Mouse (Mus musculus): ENCODE data around the gene Cphx2. TPM values are rescaled to one million over a fixed set of nuclear protein-coding genes. Genes with fewer than 3 reads are reported as not detected.
"Not testable (repeated sequence)": the region's sequence is repeated elsewhere in the genome, so short reads cannot be mapped to it uniquely, and the experiment has no call there.

Gene Cphx2
- not detected in 2 replicates for polyA plus RNA-seq (2012; rRNA removed)

- DNase-seq (ENCODE audit: low read depth), result not testable (repeated sequence)
These were observed at the start of gene Cphx2 for GRCm38 (mm10) chr14:26081216-26081615. Gene Cphx2, plus strand, starts transcription at chr14:26081516.

GRCm38 (mm10) chr14:26034364-26034763 is 47.0 kb upstream of the Cphx2 start:
- not testable (repeated sequence) for DNase-seq (ENCODE audit: low read depth)

GRCm38 (mm10) chr14:26035439-26035838 is 45.9 kb upstream of the Cphx2 start:
- DNase-seq (ENCODE audit: low read depth), result not testable (repeated sequence)

GRCm38 (mm10) chr14:26042611-26043010 is 38.7 kb upstream of the Cphx2 start, which contains the start of gene Gm9780:
Gene Gm9780, minus strand, starts transcription at chr14:26042711.
- DNase-seq (ENCODE audit: low read depth), result not testable (repeated sequence)

- DNase-seq (ENCODE audit: low read depth), result not testable (repeated sequence)
These were observed 36.3 kb upstream of the Cphx2 start for GRCm38 (mm10) chr14:26045007-26045406.

GRCm38 (mm10) chr14:26047026-26047425 is 34.3 kb upstream of the Cphx2 start:
- not testable (repeated sequence) for DNase-seq (ENCODE audit: low read depth)

- DNase-seq (ENCODE audit: low read depth), result not testable (repeated sequence)
These were observed 32.5 kb upstream of the Cphx2 start for GRCm38 (mm10) chr14:26048767-26049166.

- DNase-seq (ENCODE audit: low read depth), result not testable (repeated sequence)
These were observed 23.1 kb upstream of the Cphx2 start for GRCm38 (mm10) chr14:26058184-26058583.

GRCm38 (mm10) chr14:26059362-26059761 is 22.0 kb upstream of the Cphx2 start:
- DNase-seq (ENCODE audit: low read depth), result not testable (repeated sequence)

GRCm38 (mm10) chr14:26066574-26067324 is 14.6 kb upstream of the Cphx2 start:
- DNase-seq (ENCODE audit: low read depth), result not testable (repeated sequence)

GRCm38 (mm10) chr14:26067325-26067633 is 14.0 kb upstream of the Cphx2 start, which contains the start of gene Tmem254c:
Gene Tmem254c, minus strand, starts transcription at chr14:26067355.
- DNase-seq (ENCODE audit: low read depth), result not testable (repeated sequence)

- not testable (repeated sequence) for DNase-seq (ENCODE audit: low read depth)
These were observed 4.5 kb upstream of the Cphx2 start for GRCm38 (mm10) chr14:26076620-26077390.

- not testable (repeated sequence) for DNase-seq (ENCODE audit: low read depth)
These were observed 681 bp downstream of the Cphx2 start, which contains the start of gene Cphx3 for GRCm38 (mm10) chr14:26081997-26082396. Gene Cphx3, plus strand, starts transcription at chr14:26082297.

- DNase-seq (ENCODE audit: low read depth), result not testable (repeated sequence)
These were observed 16.3 kb downstream of the Cphx2 start for GRCm38 (mm10) chr14:26097622-26098021.

GRCm38 (mm10) chr14:26118150-26118549 is 36.8 kb downstream of the Cphx2 start, which contains the start of gene Duxbl2:
Gene Duxbl2, plus strand, starts transcription at chr14:26118349.
- not testable (repeated sequence) for DNase-seq (ENCODE audit: low read depth)

GRCm38 (mm10) chr14:26118550-26119000 is 37.3 kb downstream of the Cphx2 start:
- DNase-seq (ENCODE audit: low read depth), result not testable (repeated sequence)

GRCm38 (mm10) chr14:26119095-26119494 is 37.8 kb downstream of the Cphx2 start:
- not testable (repeated sequence) for DNase-seq (ENCODE audit: low read depth)

Other genes starting within 250 kb of the Cphx2 start
- 53.0 and 58.4 TPM in 2 replicates for gene Anxa11, start 239.4 kb upstream of the Cphx2 start, polyA plus RNA-seq (2012; rRNA removed)
- 3.8 and 4.4 TPM in 2 replicates for gene Plac9a, start 178.4 kb upstream of the Cphx2 start, polyA plus RNA-seq (2012; rRNA removed)
- 7.9 and 13.5 TPM in 2 replicates for gene Tmem254a, start 153.8 kb upstream of the Cphx2 start, polyA plus RNA-seq (2012; rRNA removed)
- not detected in 2 replicates for gene Cphx1, start 143.2 kb upstream of the Cphx2 start, polyA plus RNA-seq (2012; rRNA removed)
- gene Duxbl1, start 102.9 kb upstream of the Cphx2 start, polyA plus RNA-seq (2012; rRNA removed), result 0.16 and 0.41 TPM in 2 replicates
- 318 and 347 TPM in 2 replicates for gene Gm9780, start 38.8 kb upstream of the Cphx2 start, polyA plus RNA-seq (2012; rRNA removed)
- gene Tmem254c, start 14.2 kb upstream of the Cphx2 start, polyA plus RNA-seq (2012; rRNA removed), result 101 and 111 TPM in 2 replicates
- 0.11 TPM in 1 of 2 replicates, not detected in the other for gene Cphx3, start 781 bp downstream of the Cphx2 start, polyA plus RNA-seq (2012; rRNA removed)
- 0.15 and 0.89 TPM in 2 replicates for gene Duxbl2, start 36.8 kb downstream of the Cphx2 start, polyA plus RNA-seq (2012; rRNA removed)
- 75.4 and 85.4 TPM in 2 replicates for gene Plac9b, start 101.0 kb downstream of the Cphx2 start, polyA plus RNA-seq (2012; rRNA removed)
- gene Tmem254b, start 125.5 kb downstream of the Cphx2 start, polyA plus RNA-seq (2012; rRNA removed), result 67.9 and 80.1 TPM in 2 replicates
- gene Duxbl3, start 176.4 kb downstream of the Cphx2 start, polyA plus RNA-seq (2012; rRNA removed), result 0.35 and 1.1 TPM in 2 replicates